Mouse (Mus musculus) stomach, embryonic 14.5 days (tissue): ENCODE data around the gene Aff3. TPM values are rescaled to one million over a fixed set of nuclear protein-coding genes. Genes with fewer than 3 reads are reported as not detected.

Experiments
- ATAC-seq: fragments of 200-750 bp; cut with Nextera tagmentation; 2 replicates; pipeline ENCODE4 v1.8.0; 2017; ENCODE audit warnings: low read depth, moderate TSS enrichment; ENCODE audit not compliant: insufficient number of reproducible peaks, insufficient read depth, low FRiP score
- H3K27ac ChIP-seq: fragments of 300-500 bp; sonication (generic); 2 replicates; pipeline ENCODE4 v1.5.1; 2014; ENCODE audit warnings: mild to moderate bottlenecking, low read length, moderate library complexity, mixed read lengths
- H3K27me3 ChIP-seq: fragments of 300-500 bp; sonication (generic); 2 replicates; pipeline ENCODE4 v1.6.1; 2014; ENCODE audit warnings: low read length, control low read depth, mixed read lengths; ENCODE audit not compliant: control insufficient read depth, insufficient read depth
- H3K36me3 ChIP-seq: fragments of 300-500 bp; sonication (generic); 2 replicates; pipeline ENCODE4 v1.6.1; 2014; ENCODE audit warnings: mild to moderate bottlenecking, control low read depth, low read length, moderate library complexity, mixed read lengths; ENCODE audit not compliant: control insufficient read depth, insufficient read depth
- H3K4me1 ChIP-seq: fragments of 300-500 bp; sonication (generic); 2 replicates; pipeline ENCODE4 v1.6.1; 2014; ENCODE audit warnings: low read length, control low read depth, mixed read lengths; ENCODE audit not compliant: control insufficient read depth, insufficient read depth
- H3K4me2 ChIP-seq: fragments of 300-500 bp; sonication (generic); replicated peaks from 2 replicates; pipeline ENCODE4 v1.6.1; 2014; ENCODE audit warnings: low read depth, low read length, control low read depth
- H3K4me3 ChIP-seq: fragments of 300-500 bp; sonication (generic); 2 replicates; pipeline ENCODE4 v1.5.1; 2014; ENCODE audit warnings: low read depth, low read length, control low read depth
- H3K9ac ChIP-seq: fragments of 300-500 bp; sonication (generic); replicated peaks from 2 replicates; pipeline ENCODE4 v1.6.1; 2014; ENCODE audit warnings: low read depth, mild to moderate bottlenecking, control low read depth, low read length, moderate library complexity, mixed read lengths
- H3K9me3 ChIP-seq: fragments of 300-500 bp; sonication (generic); 2 replicates; pipeline ENCODE4 v1.6.1; 2016; ENCODE audit warnings: low read depth, low read length, control low read depth; ENCODE audit not compliant: control insufficient read depth
- WGBS: fragments of 180-500 bp; shearing (Covaris S2); extraction: QIAGEN DNeasy Blood & Tissue Kit; methylation state at CpG from one replicate; pipeline ENCODE4 v1.1.7; 2014; 5-methylcytosine and 5-hydroxymethylcytosine counted together
- polyA plus RNA-seq: library from polyadenylated mRNA; unstranded; fragments of >200 nt; fragmentation: Nextera tagmentation; extraction: Ambion mirVana; gene quantifications from 2 replicates; pipeline ENCODE4 v1.2.1, GENCODE M21; 2014

Gene Aff3
- polyA plus RNA-seq, 1 experiment from 2014 or later: 8.2 TPM

- Histone ChIP-seq H3K9me3 (no peaks in the 10 kb centered on the region), H3K27ac (no peak overlapping the region), H3K36me3 (no peaks in the 10 kb centered on the region), H3K4me1 (no peaks in the 10 kb centered on the region), H3K27me3 (no peaks in the 10 kb centered on the region), H3K9ac (no peak overlapping the region), H3K4me3 (no peak overlapping the region), H3K4me2 (no peak overlapping the region)
- no peak for ATAC-seq
- 64% methylated on average over 7 of the region's 7 CpGs for WGBS
These were observed 14.7 kb downstream of the Aff3 start for GRCm38 (mm10) chr1:38650031-38650430.

- no peak overlapping the region for H3K4me3 ChIP-seq
- ATAC-seq: no peak
- no peak overlapping the region for H3K27ac ChIP-seq
- no peaks in the 10 kb centered on the region for H3K9me3 ChIP-seq
- H3K4me2 ChIP-seq: no peak overlapping the region
- no peaks in the 10 kb centered on the region for H3K4me1 ChIP-seq
- no peak overlapping the region for H3K9ac ChIP-seq
- no peaks in the 10 kb centered on the region for H3K27me3 ChIP-seq
- no peaks in the 10 kb centered on the region for H3K36me3 ChIP-seq
- 69% methylated on average over 3 of the region's 3 CpGs for WGBS
These were observed 15.6 kb downstream of the Aff3 start for GRCm38 (mm10) chr1:38649174-38649573.

GRCm38 (mm10) chr1:38642288-38642687 lies 22.5 kb downstream of the Aff3 start:
- H3K27me3 ChIP-seq: no peaks in the 10 kb centered on the region
- H3K27ac ChIP-seq: no peak overlapping the region
- no peaks in the 10 kb centered on the region for H3K4me1 ChIP-seq
- no peak overlapping the region for H3K4me3 ChIP-seq
- H3K9me3 ChIP-seq: no peaks in the 10 kb centered on the region
- no peak overlapping the region for H3K4me2 ChIP-seq
- ATAC-seq: no peak
- 61% methylated on average over 4 of the region's 4 CpGs for WGBS
- H3K9ac ChIP-seq: no peak overlapping the region
- H3K36me3 ChIP-seq: no peaks in the 10 kb centered on the region

- Histone ChIP-seq H3K4me3 (no peak overlapping the region), H3K4me2 (no peak overlapping the region), H3K9ac (no peak overlapping the region), H3K27me3 (no peaks in the 10 kb centered on the region), H3K36me3 (no peaks in the 10 kb centered on the region), H3K9me3 (no peaks in the 10 kb centered on the region), H3K4me1 (no peaks in the 10 kb centered on the region), H3K27ac (no peak overlapping the region)
- WGBS: 68% methylated on average over 5 of the region's 5 CpGs
- no peak for ATAC-seq
These were observed 25.1 kb downstream of the Aff3 start for GRCm38 (mm10) chr1:38639669-38640068.

- Histone ChIP-seq H3K4me2 (no peak overlapping the region), H3K27ac (no peak overlapping the region), H3K27me3 (no peaks in the 10 kb centered on the region), H3K9me3 (no peaks in the 10 kb centered on the region), H3K4me3 (no peak overlapping the region), H3K36me3 (no peaks in the 10 kb centered on the region), H3K9ac (no peak overlapping the region), H3K4me1 (no peaks in the 10 kb centered on the region)
- ATAC-seq: no peak
- WGBS: 65% methylated on average over 7 of the region's 7 CpGs
These were observed 29.2 kb downstream of the Aff3 start for GRCm38 (mm10) chr1:38635596-38635995.

GRCm38 (mm10) chr1:38634081-38634480 lies 30.7 kb downstream of the Aff3 start:
- H3K27ac ChIP-seq: no peak overlapping the region
- no peak overlapping the region for H3K4me3 ChIP-seq
- H3K36me3 ChIP-seq: no peaks in the 10 kb centered on the region
- H3K4me1 ChIP-seq: peaks cover 5% of the 10 kb centered on the region; the same call in 1 of the 2 replicates
- no peak overlapping the region for H3K9ac ChIP-seq
- ATAC-seq: no peak
- no peaks in the 10 kb centered on the region for H3K9me3 ChIP-seq
- H3K27me3 ChIP-seq: no peaks in the 10 kb centered on the region
- 85% methylated on average over 7 of the region's 7 CpGs for WGBS
- H3K4me2 ChIP-seq: no peak overlapping the region

GRCm38 (mm10) chr1:38632461-38633180 lies 32.1 kb downstream of the Aff3 start:
- Histone ChIP-seq H3K4me3 (no peak overlapping the region), H3K27ac (no peak overlapping the region), H3K36me3 (no peaks in the 10 kb centered on the region), H3K9ac (no peak overlapping the region), H3K4me2 (no peak overlapping the region), H3K9me3 (no peaks in the 10 kb centered on the region), H3K27me3 (no peaks in the 10 kb centered on the region), H3K4me1 (peaks cover 14% of the 10 kb centered on the region; the same call in 1 of the 2 replicates)
- 91% methylated on average over 16 of the region's 16 CpGs for WGBS
- ATAC-seq: no peak

- Histone ChIP-seq H3K9ac (no peak overlapping the region), H3K4me2 (no peak overlapping the region), H3K4me3 (no peak overlapping the region), H3K27me3 (no peaks in the 10 kb centered on the region), H3K36me3 (no peaks in the 10 kb centered on the region), H3K4me1 (peaks cover 14% of the 10 kb centered on the region; the same call in 1 of the 2 replicates), H3K27ac (no peak overlapping the region), H3K9me3 (no peaks in the 10 kb centered on the region)
- ATAC-seq: no peak
- 35% methylated on average over 7 of the region's 7 CpGs for WGBS
These were observed 33.1 kb downstream of the Aff3 start for GRCm38 (mm10) chr1:38631501-38632279.
